Mouse (Mus musculus): ENCODE data around the gene Olfr896-ps1.

Gene Olfr896-ps1

GRCm38 (mm10) chr9:38290807-38291206 is at the start of gene Olfr896-ps1:
TSS of gene Olfr896-ps1 (plus strand) at chr9:38291107.
- DNase-seq (ENCODE audit: low read depth): no peak

GRCm38 (mm10) chr9:38252474-38252873 is 38.4 kb upstream of the Olfr896-ps1 start, which contains the start of gene Olfr143:
TSS of gene Olfr143 (plus strand) at chr9:38252774.
- no peak for DNase-seq (ENCODE audit: low read depth)

GRCm38 (mm10) chr9:38267551-38267950 is 23.4 kb upstream of the Olfr896-ps1 start, which contains the start of gene Olfr895:
TSS of gene Olfr895 (plus strand) at chr9:38267851.
- DNase-seq (ENCODE audit: low read depth): no peak

GRCm38 (mm10) chr9:38328760-38329159 is 37.9 kb downstream of the Olfr896-ps1 start, which contains the start of gene Olfr25:
TSS of gene Olfr25 (plus strand) at chr9:38329060.
- DNase-seq (ENCODE audit: low read depth): no peak

Data from NIH3T3 (cell line).